Mouse (Mus musculus) CH12.LX (cell line): Measurements from ENCODE around the gene Pkhd1. TPM values are rescaled to one million over a fixed set of nuclear protein-coding genes. Genes with fewer than 3 reads are reported as not detected.

Experiments
- DNase-seq: peaks from one replicate; pipeline ENCODE4 v3.0.0-alpha.2; 2013; ENCODE audit errors: extremely low read depth
- H3K27ac ChIP-seq: 2 replicates; pipeline ENCODE4 v1.5.1; 2012; ENCODE audit warnings: low read depth, mild to moderate bottlenecking, control low read depth, moderate library complexity; ENCODE audit not compliant: insufficient read depth
- H3K27me3 ChIP-seq: replicated peaks from 2 replicates; pipeline ENCODE3; 2012; ENCODE audit warnings: inconsistent platforms
- H3K36me3 ChIP-seq, 2 experiments: replicated peaks in 1 of 2; 2 replicates each; pipeline versions ENCODE3 to v1.6.1; 2012; ENCODE audit warnings: inconsistent platforms in 1 of 2, low read length in 1 of 2, mild to moderate bottlenecking in 1 of 2, mixed read lengths in 1 of 2, moderate library complexity in 1 of 2; ENCODE audit not compliant: control insufficient read depth in 1 of 2, insufficient read depth in 1 of 2
- H3K4me1 ChIP-seq, 2 experiments: 2 replicates each; pipeline ENCODE4 v1.6.1; 2012; ENCODE audit warnings: inconsistent platforms in 1 of 2, moderate library complexity in 1 of 2; ENCODE audit not compliant: insufficient read depth in 2 of 2, control insufficient read depth in 1 of 2
- H3K4me2 ChIP-seq: 2 replicates; pipeline ENCODE4 v1.6.1; 2012; ENCODE audit warnings: low read depth, mild to moderate bottlenecking, control low read depth; ENCODE audit not compliant: poor library complexity, insufficient read depth, severe bottlenecking
- H3K4me3 ChIP-seq, 3 experiments: fragments of 150-350 bp in 1 of 3; sonication (generic) in 1 of 3; replicated peaks in 1 of 3; 2 replicates each; pipeline versions ENCODE3 to v1.5.1; 2011 to 2012; ENCODE audit warnings: low read depth in 2 of 3, low read length in 2 of 3, mild to moderate bottlenecking in 2 of 3, moderate library complexity in 2 of 3, control low read depth in 1 of 3, improper control_type of control experiment in 1 of 3, inconsistent platforms in 1 of 3, mixed read lengths in 1 of 3; ENCODE audit not compliant: poor library complexity in 1 of 3
- H3K79me2 ChIP-seq: replicated peaks from 2 replicates; pipeline ENCODE4 v1.6.1; 2012; ENCODE audit warnings: mild to moderate bottlenecking, moderate library complexity; ENCODE audit not compliant: control insufficient read depth, poor library complexity, insufficient read depth, severe bottlenecking; ENCODE audit errors: extremely low read depth
- H3K9ac ChIP-seq: 2 replicates; pipeline ENCODE4 v1.6.1; 2012; ENCODE audit warnings: low read depth, mild to moderate bottlenecking, control low read depth, moderate library complexity; ENCODE audit not compliant: insufficient read depth
- H3K9me3 ChIP-seq: replicated peaks from 2 replicates; pipeline ENCODE3; 2012; ENCODE audit warnings: low read length, inconsistent platforms, mixed read lengths
- BHLHE40 ChIP-seq: IDR thresholded peaks from 2 replicates; pipeline ENCODE4 v1.6.1; 2011; ENCODE audit warnings: mild to moderate bottlenecking, low read depth, low read length, improper control_type of control experiment
- CHD2 ChIP-seq: IDR thresholded peaks from 2 replicates; pipeline ENCODE4 v1.6.1; 2011; ENCODE audit warnings: low read length, improper control_type of control experiment
- E2F4 ChIP-seq: IDR thresholded peaks from 2 replicates; pipeline ENCODE4 v1.6.1; 2011; ENCODE audit warnings: low read depth, low read length, improper control_type of control experiment; ENCODE audit not compliant: insufficient replicate concordance
- EP300 ChIP-seq: IDR thresholded peaks from 2 replicates; pipeline ENCODE4 v1.6.1; 2011; ENCODE audit warnings: low read length, improper control_type of control experiment
- KAT2A ChIP-seq: IDR thresholded peaks from 2 replicates; pipeline ENCODE4 v1.6.1; 2012; ENCODE audit warnings: low read length, improper control_type of control experiment, inconsistent platforms; ENCODE audit not compliant: insufficient replicate concordance
- MAFK ChIP-seq: IDR thresholded peaks from 2 replicates; pipeline ENCODE4 v1.6.1; 2011; ENCODE audit warnings: low read length, improper control_type of control experiment; ENCODE audit not compliant: insufficient replicate concordance
- MAX ChIP-seq: IDR thresholded peaks from 2 replicates; pipeline ENCODE4 v1.6.1; 2011; ENCODE audit warnings: low read length, improper control_type of control experiment
- MEF2A ChIP-seq: IDR thresholded peaks from 2 replicates; pipeline ENCODE4 v1.6.1; 2014; ENCODE audit warnings: low read depth, mild to moderate bottlenecking, inconsistent platforms, low read length, improper control_type of control experiment, borderline replicate concordance
- POLR2A ChIP-seq: IDR thresholded peaks from 2 replicates; pipeline ENCODE4 v1.6.1; 2011; ENCODE audit warnings: low read depth, mild to moderate bottlenecking, improper control_type of control experiment, low read length
- POLR2AphosphoS2 ChIP-seq: IDR thresholded peaks from 2 replicates; pipeline ENCODE4 v1.6.1; 2011; ENCODE audit warnings: low read depth, low read length, improper control_type of control experiment
- SIN3A ChIP-seq: IDR thresholded peaks from 2 replicates; pipeline ENCODE4 v1.6.1; 2012; ENCODE audit warnings: low read length, improper control_type of control experiment, inconsistent platforms
- SMC3 ChIP-seq: IDR thresholded peaks from 2 replicates; pipeline ENCODE4 v1.6.1; 2011; ENCODE audit warnings: low read depth, low read length, improper control_type of control experiment
- ZC3H11A ChIP-seq: IDR thresholded peaks from 2 replicates; pipeline ENCODE4 v1.6.1; 2012; ENCODE audit warnings: low read depth, mild to moderate bottlenecking, inconsistent platforms, low read length, improper control_type of control experiment
- ZKSCAN1 ChIP-seq: IDR thresholded peaks from 2 replicates; pipeline ENCODE4 v1.6.1; 2012; ENCODE audit warnings: low read depth, inconsistent platforms, low read length, improper control_type of control experiment, borderline replicate concordance
- dilution Hi-C: fragments of 300-500 bp; cut with MboI; formaldehyde crosslinking; loops from 2 replicates; pipeline ENCODE4 v1.14.3; 2020; ENCODE audit warnings: low sequenced_read_pairs; ENCODE audit not compliant: extremely low pct_unique_long_range_greater_than_20kb, extremely low pct_ligation_motif_present
- in situ Hi-C: fragments of 300-500 bp; cut with MboI; formaldehyde crosslinking; loops from 3 replicates; pipeline ENCODE4 v1.14.3; 2019; ENCODE audit warnings: low sequenced_read_pairs, low pct_ligation_motif_present, low pct_unique_long_range_greater_than_20kb, mixed read lengths
- polyA plus RNA-seq: library from polyadenylated mRNA; unstranded; fragments of >175 nt; gene quantifications from 2 replicates; pipeline ENCODE4 v1.2.1, GENCODE M21; 2012; ENCODE audit warnings: low read depth; ENCODE audit not compliant: insufficient read length
- total RNA-seq, 2 experiments: library from RNA; depleted of rRNA; stranded (reverse); fragments of 300-350 nt in 1 of 2; fragments of >200 nt in 1 of 2; gene quantifications; 2 replicates each; pipeline ENCODE4 v1.2.3; 2012 to 2014

Gene Pkhd1
- total and polyA plus RNA-seq, 3 experiments: not detected

- no peaks in the 10 kb centered on the region for H3K9me3 ChIP-seq
- H3K27me3 ChIP-seq: no peaks in the 10 kb centered on the region
- no peak overlapping the region for H3K9ac ChIP-seq
- dilution Hi-C loops (no loop called here), in situ Hi-C loops (no loop called here)
- H3K36me3 ChIP-seq: no peaks in the 10 kb centered on the region
- peaks cover 0 to 19% of the 10 kb centered on the region in 2 experiments; a peak in 2 of 4 replicates for H3K4me1 ChIP-seq
- no peak overlapping the region for H3K27ac ChIP-seq
- H3K4me3 ChIP-seq: no peak overlapping the region
- no peak for TF ChIP-seq KAT2A
- TF ChIP-seq MEF2A: no peak
- TF ChIP-seq SMC3: no peak
- TF ChIP-seq POLR2A: no peak
- no peak for TF ChIP-seq E2F4
- no peak for TF ChIP-seq MAX
- no peak overlapping the region for H3K4me2 ChIP-seq
- no peak for DNase-seq
- no peaks in the 10 kb centered on the region for H3K79me2 ChIP-seq
Measured at GRCm38 (mm10) chr1:20666233-20666632, 48.4 kb upstream of the Pkhd1 start.

GRCm38 (mm10) chr1:20655085-20655484 lies 37.2 kb upstream of the Pkhd1 start:
- dilution Hi-C loops (no loop called here), in situ Hi-C loops (no loop called here)
- DNase-seq: no peak
- Histone ChIP-seq H3K4me2 (no peak overlapping the region), H3K4me1 (no peaks in the 10 kb centered on the region), H3K27ac (no peak overlapping the region), H3K9me3 (no peaks in the 10 kb centered on the region), H3K79me2 (no peaks in the 10 kb centered on the region), H3K36me3 (no peaks in the 10 kb centered on the region), H3K4me3 (no peak overlapping the region), H3K27me3 (no peaks in the 10 kb centered on the region), H3K9ac (no peak overlapping the region)
- TF ChIP-seq SMC3 (no peak), ZKSCAN1 (no peak), BHLHE40 (no peak), E2F4 (no peak), POLR2AphosphoS2 (no peak), EP300 (no peak), MAFK (no peak)

- no peak for DNase-seq
- in situ Hi-C loops: no loop called here
Measured at GRCm38 (mm10) chr1:20653513-20654506, 35.9 kb upstream of the Pkhd1 start.

More at GRCm38 (mm10) chr1:20653513-20654506, 35.9 kb upstream of the Pkhd1 start:
- no peaks in the 10 kb centered on the region for H3K9me3 ChIP-seq
- no peak overlapping the region for H3K9ac ChIP-seq
- no peak overlapping the region for H3K4me3 ChIP-seq
- H3K27me3 ChIP-seq: no peaks in the 10 kb centered on the region
- H3K4me2 ChIP-seq: no peak overlapping the region
- no peak for TF ChIP-seq ZC3H11A
- no peak for TF ChIP-seq SMC3
- TF ChIP-seq E2F4: no peak
- TF ChIP-seq CHD2: no peak
- no peak for TF ChIP-seq KAT2A
- TF ChIP-seq SIN3A: no peak
- dilution Hi-C loops: no loop called here
- H3K36me3 ChIP-seq: no peaks in the 10 kb centered on the region
- no peak overlapping the region for H3K27ac ChIP-seq
- no peaks in the 10 kb centered on the region for H3K79me2 ChIP-seq
- H3K4me1 ChIP-seq: no peaks in the 10 kb centered on the region
